Mouse (Mus musculus) liver, embryonic 16.5 days (tissue): ENCODE results near the gene Pomt1. TPM values are rescaled to one million over a fixed set of nuclear protein-coding genes. Genes with fewer than 3 reads are reported as not detected.

Source experiments
- ATAC-seq: fragments of 200-750 bp; cut with Nextera tagmentation; 2 replicates; pipeline ENCODE4 v1.8.0; 2017; ENCODE audit warnings: low read depth, mild to moderate bottlenecking, moderate number of reproducible peaks, moderate library complexity
- H3K27ac ChIP-seq: fragments of 300-500 bp; sonication (generic); 2 replicates; pipeline ENCODE4 v1.5.1; 2014; ENCODE audit warnings: mild to moderate bottlenecking, low read length
- H3K27me3 ChIP-seq: fragments of 300-500 bp; sonication (generic); 2 replicates; pipeline ENCODE4 v1.6.1; 2014; ENCODE audit warnings: low read depth, low read length, mixed read lengths; ENCODE audit not compliant: control insufficient read depth, insufficient read depth
- H3K36me3 ChIP-seq: fragments of 300-500 bp; sonication (generic); 2 replicates; pipeline ENCODE4 v1.6.1; 2014; ENCODE audit warnings: mild to moderate bottlenecking; ENCODE audit not compliant: control insufficient read depth, insufficient read depth
- H3K4me1 ChIP-seq: fragments of 300-500 bp; sonication (generic); 2 replicates; pipeline ENCODE4 v1.6.1; 2014; ENCODE audit warnings: low read depth, low read length, mixed read lengths; ENCODE audit not compliant: control insufficient read depth
- H3K4me2 ChIP-seq: fragments of 300-500 bp; sonication (generic); 2 replicates; pipeline ENCODE4 v1.6.1; 2014; ENCODE audit warnings: low read depth, low read length, mixed read lengths
- H3K4me3 ChIP-seq: fragments of 300-500 bp; sonication (generic); 2 replicates; pipeline ENCODE4 v1.5.1; 2014; ENCODE audit warnings: low read depth, mild to moderate bottlenecking, low read length
- H3K9ac ChIP-seq: fragments of 300-500 bp; sonication (generic); 2 replicates; pipeline ENCODE4 v1.6.1; 2014; ENCODE audit warnings: low read depth, low read length
- H3K9me3 ChIP-seq: fragments of 300-500 bp; sonication (generic); replicated peaks from 2 replicates; pipeline ENCODE4 v1.6.1; 2016; ENCODE audit warnings: low read length; ENCODE audit not compliant: control insufficient read depth
- WGBS: fragments of 180-500 bp; shearing (Covaris S2); extraction: QIAGEN DNeasy Blood & Tissue Kit; methylation state at CpG from one replicate; pipeline ENCODE4 v1.1.7; 2014; ENCODE audit not compliant: insufficient replicate concordance; 5-methylcytosine and 5-hydroxymethylcytosine counted together
- polyA plus RNA-seq: library from polyadenylated mRNA; unstranded; fragments of >200 nt; fragmentation: Nextera tagmentation; extraction: Ambion mirVana; gene quantifications from 2 replicates; pipeline ENCODE4 v1.2.1, GENCODE M21; 2015

Pomt1 gene
- polyA plus RNA-seq, 1 experiment from 2014 or later = 13.2 TPM

DNA sequence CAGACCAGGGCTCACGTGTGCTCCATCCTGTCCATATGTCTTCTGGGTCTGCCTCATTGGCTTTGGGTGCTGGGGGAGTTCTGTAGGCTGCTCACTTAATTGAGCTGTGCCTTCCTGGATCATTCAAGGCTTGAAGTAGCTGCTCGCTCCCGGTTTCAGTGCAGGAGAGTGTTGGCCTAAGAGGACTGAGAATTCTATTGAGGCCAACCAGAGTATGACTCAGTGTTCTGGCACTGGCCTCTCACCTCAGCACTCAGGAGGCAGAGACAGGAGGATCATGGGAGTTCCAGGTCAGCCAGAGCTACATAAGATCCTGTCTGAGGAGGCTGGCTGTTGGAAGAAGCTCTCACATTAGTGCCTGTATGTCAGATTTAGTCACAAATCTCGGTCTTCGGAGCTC, 18.3 kb upstream of the Pomt1 start:
- H3K9ac ChIP-seq = no peak overlapping the region
- no peaks in the 10 kb centered on the region for H3K4me1 ChIP-seq
- H3K36me3 ChIP-seq = peaks cover 66% of the 10 kb centered on the region
- H3K4me3 ChIP-seq = no peak overlapping the region
- H3K27me3 ChIP-seq = no peaks in the 10 kb centered on the region
- H3K27ac ChIP-seq = no peak overlapping the region
- WGBS = 84% methylated on average over 5 of the region's 5 CpGs
- no peaks in the 10 kb centered on the region for H3K9me3 ChIP-seq
- no peak overlapping the region for H3K4me2 ChIP-seq
- ATAC-seq = no peak

DNA sequence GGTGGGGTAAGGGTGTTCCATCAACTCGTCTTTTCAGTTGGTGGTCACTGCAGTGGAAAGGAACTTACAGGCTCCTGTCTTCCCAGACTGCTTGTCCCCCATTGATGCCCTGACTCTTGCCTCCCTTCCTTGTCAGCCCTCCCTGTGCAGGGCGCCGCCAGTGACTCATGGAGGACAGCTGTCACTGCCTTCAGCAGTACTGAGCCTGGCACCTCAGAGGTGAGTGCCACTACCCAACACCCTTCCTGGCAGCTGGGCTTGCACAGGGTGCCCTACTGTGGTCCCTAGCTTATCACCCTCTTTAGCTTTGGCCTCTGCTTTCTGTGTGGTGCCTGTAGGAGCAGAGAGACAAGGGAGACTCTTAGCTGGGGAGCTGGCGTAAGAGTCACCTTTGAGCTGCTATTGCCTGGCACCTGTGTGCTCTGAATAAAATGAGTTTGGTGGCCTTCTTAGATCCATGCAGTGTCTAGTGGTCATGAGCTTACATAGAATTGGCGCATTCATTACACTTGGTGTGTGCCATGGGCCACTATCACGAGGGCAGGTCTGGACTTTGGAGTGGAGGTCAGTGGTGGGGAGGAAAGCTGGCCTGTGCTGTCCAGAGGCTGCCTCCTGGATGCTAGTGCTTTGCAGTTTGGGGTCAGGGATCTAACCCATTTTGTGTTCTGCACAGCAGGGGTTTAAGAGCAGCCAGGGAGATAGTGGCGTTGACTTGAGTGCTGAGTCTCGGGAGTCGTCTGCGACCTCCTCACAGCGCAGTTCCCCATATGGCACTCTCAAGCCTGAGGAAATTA, 17.7 kb upstream of the Pomt1 start:
- peaks cover 70% of the 10 kb centered on the region for H3K36me3 ChIP-seq
- H3K27ac ChIP-seq = no peak overlapping the region
- no peaks in the 10 kb centered on the region for H3K4me1 ChIP-seq
- no peak for ATAC-seq
- no peak overlapping the region for H3K4me2 ChIP-seq
- H3K9me3 ChIP-seq = no peaks in the 10 kb centered on the region
- H3K9ac ChIP-seq = no peak overlapping the region
- WGBS = 79% methylated on average over 11 of the region's 11 CpGs
- H3K4me3 ChIP-seq = no peak overlapping the region
- no peaks in the 10 kb centered on the region for H3K27me3 ChIP-seq

DNA sequence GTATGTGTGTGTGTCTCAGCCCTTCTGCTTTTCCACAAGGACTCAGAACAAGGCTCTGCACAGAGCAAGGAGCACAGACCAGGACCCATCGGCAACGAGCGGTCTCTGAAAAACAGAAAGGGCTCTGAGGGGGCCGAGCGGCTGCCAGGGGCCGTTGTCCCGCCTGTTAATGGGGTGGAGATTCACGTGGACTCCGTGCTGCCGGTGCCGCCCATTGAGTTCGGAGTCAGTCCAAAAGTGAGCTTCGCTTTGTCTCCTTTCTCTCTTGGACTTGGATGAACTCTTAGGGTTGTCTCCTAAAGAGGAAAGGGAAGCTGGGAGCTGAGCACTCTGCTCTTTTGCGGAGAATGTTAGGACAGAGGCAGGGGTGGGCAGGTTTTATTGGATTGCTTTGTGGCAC, 16.9 kb upstream of the Pomt1 start:
- no peak overlapping the region for H3K4me2 ChIP-seq
- no peaks in the 10 kb centered on the region for H3K4me1 ChIP-seq
- no peak overlapping the region for H3K9ac ChIP-seq
- peaks cover 70% of the 10 kb centered on the region for H3K36me3 ChIP-seq
- H3K27me3 ChIP-seq = no peaks in the 10 kb centered on the region
- 88% methylated on average over 14 of the region's 14 CpGs for WGBS
- H3K27ac ChIP-seq = no peak overlapping the region
- ATAC-seq = no peak
- no peaks in the 10 kb centered on the region for H3K9me3 ChIP-seq
- H3K4me3 ChIP-seq = no peak overlapping the region

DNA sequence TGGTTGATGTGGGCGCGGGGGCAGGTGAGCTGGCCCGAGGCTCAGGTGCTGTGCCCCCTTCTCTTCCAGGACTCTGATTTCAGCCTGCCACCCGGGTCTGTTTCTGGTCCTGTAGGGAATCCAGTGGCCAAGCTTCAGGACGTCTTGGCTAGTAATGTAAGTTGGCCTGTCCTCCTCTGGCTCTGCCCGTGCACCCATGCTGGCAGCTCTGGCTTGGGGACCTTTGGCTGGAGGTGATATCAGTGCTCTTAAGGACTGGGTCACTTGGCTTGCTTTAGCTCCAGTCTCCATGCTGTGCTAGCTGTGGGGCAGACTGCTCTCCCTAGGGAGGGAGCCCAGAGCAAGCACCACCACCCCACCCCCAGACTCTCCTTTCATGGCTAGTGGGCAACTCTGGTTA, 16.4 kb upstream of the Pomt1 start:
- no peak overlapping the region for H3K4me3 ChIP-seq
- peaks cover 68% of the 10 kb centered on the region for H3K36me3 ChIP-seq
- no peaks in the 10 kb centered on the region for H3K4me1 ChIP-seq
- no peak for ATAC-seq
- H3K27me3 ChIP-seq = no peaks in the 10 kb centered on the region
- no peak overlapping the region for H3K9ac ChIP-seq
- H3K4me2 ChIP-seq = no peak overlapping the region
- 83% methylated on average over 6 of the region's 6 CpGs for WGBS
- H3K27ac ChIP-seq = no peak overlapping the region
- H3K9me3 ChIP-seq = no peaks in the 10 kb centered on the region

DNA sequence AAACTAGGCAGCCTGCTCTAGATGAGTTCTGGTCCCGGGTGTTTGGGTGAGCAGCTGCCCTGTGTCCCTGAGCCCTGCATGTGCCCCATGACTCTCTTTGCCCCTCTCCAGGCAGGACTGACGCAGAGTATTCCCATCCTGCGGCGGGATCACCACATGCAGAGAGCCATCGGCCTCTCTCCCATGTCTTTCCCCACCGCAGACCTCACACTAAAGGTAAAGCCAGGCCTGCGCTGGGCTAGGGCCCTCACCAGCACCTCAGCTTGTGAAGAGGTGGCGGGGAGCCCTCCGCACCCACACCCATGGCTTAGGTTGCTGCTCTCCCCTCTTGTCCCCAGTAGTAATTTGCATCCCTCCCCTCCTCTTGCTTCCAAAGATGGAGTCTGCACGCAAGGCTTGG, 15.4 kb upstream of the Pomt1 start:
- Histone ChIP-seq H3K4me3 (no peak overlapping the region), H3K27ac (no peak overlapping the region), H3K4me2 (no peak overlapping the region), H3K9me3 (no peaks in the 10 kb centered on the region), H3K9ac (no peak overlapping the region), H3K27me3 (no peaks in the 10 kb centered on the region), H3K36me3 (peaks cover 69% of the 10 kb centered on the region), H3K4me1 (no peaks in the 10 kb centered on the region)
- no peak for ATAC-seq
- 87% methylated on average over 10 of the region's 10 CpGs for WGBS

DNA sequence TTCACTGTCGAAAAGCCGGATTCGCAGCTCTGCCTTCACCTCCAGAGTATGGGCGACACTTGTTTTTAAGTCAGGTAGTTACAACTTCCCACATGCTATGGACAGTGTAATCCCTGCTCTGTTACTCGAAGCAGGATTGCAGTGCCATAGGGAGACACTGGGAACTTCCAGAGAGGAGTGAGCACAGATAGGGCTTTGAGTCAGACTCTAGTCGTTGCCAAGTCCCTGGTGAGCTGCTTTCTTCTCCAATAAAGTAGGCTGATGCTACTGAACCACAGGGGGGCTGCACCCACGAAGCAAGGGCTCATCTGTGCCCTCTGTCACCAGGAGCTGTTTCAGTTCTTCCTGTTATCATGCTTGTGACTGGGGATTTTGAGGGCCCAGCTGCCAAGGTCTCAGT, 14.8 kb upstream of the Pomt1 start:
- no peaks in the 10 kb centered on the region for H3K9me3 ChIP-seq
- no peak overlapping the region for H3K9ac ChIP-seq
- H3K4me1 ChIP-seq = no peaks in the 10 kb centered on the region
- no peak overlapping the region for H3K4me2 ChIP-seq
- H3K27me3 ChIP-seq = no peaks in the 10 kb centered on the region
- WGBS = 77% methylated on average over 7 of the region's 7 CpGs
- no peak overlapping the region for H3K27ac ChIP-seq
- ATAC-seq = no peak
- no peak overlapping the region for H3K4me3 ChIP-seq
- peaks cover 68% of the 10 kb centered on the region for H3K36me3 ChIP-seq

DNA sequence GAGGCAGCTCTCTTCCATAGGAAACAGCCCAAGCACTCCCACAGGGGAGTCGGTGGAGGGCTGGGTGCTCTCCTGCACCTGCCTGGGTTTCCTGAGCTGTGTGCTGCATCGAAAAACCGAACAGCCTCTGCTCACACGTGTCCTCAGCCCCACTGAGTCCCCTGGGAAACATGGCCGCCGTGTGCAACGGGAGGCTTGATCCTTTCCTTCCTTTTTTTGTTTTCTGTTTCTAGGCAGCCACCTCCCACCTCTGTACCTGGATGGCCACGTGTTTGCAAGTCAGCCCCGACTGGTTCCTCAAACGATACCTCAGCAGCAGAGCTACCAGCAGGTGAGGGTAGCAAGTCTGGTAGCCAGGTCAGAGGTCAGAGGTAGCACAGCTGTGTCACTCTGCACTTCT, 14.3 kb upstream of the Pomt1 start:
- Histone ChIP-seq H3K27me3 (no peaks in the 10 kb centered on the region), H3K27ac (no peak overlapping the region), H3K9me3 (no peaks in the 10 kb centered on the region), H3K4me2 (no peak overlapping the region), H3K4me3 (no peak overlapping the region), H3K36me3 (peaks cover 68% of the 10 kb centered on the region), H3K9ac (no peak overlapping the region), H3K4me1 (no peaks in the 10 kb centered on the region)
- 84% methylated on average over 10 of the region's 10 CpGs for WGBS
- no peak for ATAC-seq

DNA sequence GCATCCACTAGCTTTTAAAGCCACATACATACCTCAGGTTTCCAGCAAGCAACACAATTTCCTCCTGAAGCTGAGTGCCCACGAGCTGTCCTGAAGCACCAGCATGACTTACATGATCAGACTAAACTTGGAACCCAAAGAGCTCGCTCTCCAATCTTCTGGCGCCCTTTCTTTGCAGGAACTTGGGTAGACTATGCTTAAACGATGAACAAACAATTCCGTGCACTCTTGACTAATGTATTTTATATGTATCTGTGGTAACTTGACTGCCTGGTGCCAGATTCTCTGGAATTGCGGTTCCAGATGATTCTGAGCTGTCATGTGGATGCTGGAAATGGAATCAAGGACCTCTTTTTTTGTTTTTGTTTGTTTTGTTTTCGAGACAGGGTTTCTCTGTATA, 957 bp upstream of the Pomt1 start:
- H3K9ac ChIP-seq = peak overlapping the region; percentile 83
- no peak for ATAC-seq
- H3K27ac ChIP-seq = no peak overlapping the region; the same call in 1 of the 2 replicates

DNA sequence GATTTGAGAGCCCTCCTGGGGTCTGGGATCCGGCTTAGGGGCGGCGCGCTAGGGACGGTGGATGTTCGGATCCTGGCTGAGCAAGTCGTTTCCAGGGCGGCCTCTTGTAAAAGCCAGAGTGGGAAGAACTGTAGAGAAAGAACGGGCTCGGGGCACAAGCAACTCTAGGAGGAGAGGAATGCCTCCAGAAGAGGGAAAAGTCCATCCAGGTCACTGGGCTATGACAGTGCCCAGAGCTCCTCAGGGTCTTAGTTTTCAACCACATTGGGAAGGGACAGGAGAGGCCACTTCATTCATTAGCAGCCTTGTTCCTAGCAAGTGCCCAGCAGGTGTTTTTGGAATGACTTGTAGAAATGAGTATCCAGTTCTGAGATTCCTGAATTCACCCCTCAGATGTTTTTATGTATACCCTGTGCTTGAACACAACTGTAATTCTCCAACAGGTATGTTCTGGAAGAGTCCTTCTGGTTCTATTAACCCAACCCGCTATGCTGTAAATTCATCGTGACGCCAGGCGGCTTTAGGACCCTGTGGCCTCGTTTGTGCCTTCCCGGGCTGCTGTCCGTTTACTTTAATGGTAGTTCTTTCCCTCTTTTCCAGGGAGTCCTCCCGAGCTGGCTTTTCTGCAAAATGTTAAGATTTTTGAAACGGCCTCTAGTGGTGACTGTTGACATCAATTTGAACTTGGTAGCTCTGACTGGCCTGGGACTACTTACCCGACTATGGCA, 534 bp downstream of the Pomt1 start:
- WGBS = 0% methylated on average over 20 of the region's 20 CpGs
- Histone ChIP-seq H3K36me3 (peaks cover 9% of the 10 kb centered on the region), H3K27ac (peak overlapping the region; percentile 65), H3K4me1 (peaks cover 20% of the 10 kb centered on the region), H3K27me3 (no peaks in the 10 kb centered on the region), H3K9ac (peak overlapping the region; percentile 83), H3K9me3 (no peaks in the 10 kb centered on the region), H3K4me3 (peak overlapping the region; percentile 77), H3K4me2 (peak overlapping the region; percentile 92)
- peak; percentile 19; the same call in 1 of the 2 replicates for ATAC-seq

More for the DNA sequence above, 957 bp upstream of the Pomt1 start:
- H3K9me3 ChIP-seq = no peaks in the 10 kb centered on the region
- peak overlapping the region; percentile 94 for H3K4me2 ChIP-seq
- peaks cover 20% of the 10 kb centered on the region for H3K4me1 ChIP-seq
- H3K4me3 ChIP-seq = peak overlapping the region; percentile 77
- no peaks in the 10 kb centered on the region for H3K27me3 ChIP-seq
- WGBS = 22% methylated on average over 7 of the region's 7 CpGs
- peaks cover 14% of the 10 kb centered on the region for H3K36me3 ChIP-seq
